Mouse (Mus musculus): ENCODE results near the gene Plcb4. TPM values are rescaled to one million over a fixed set of nuclear protein-coding genes. Genes with fewer than 3 reads are reported as not detected.

Plcb4 gene
- total RNA-seq, 2 experiments from 2014 or later, result 45.4 to 54.8 TPM

GRCm38 (mm10) chr2:135792907-135793306 lies 134.1 kb downstream of the Plcb4 start:
- intact Hi-C loops (cut with DNase I), result no loop called here
- DNase-seq (ENCODE audit: low spot score in 2 of 2), result no peak

DNA sequence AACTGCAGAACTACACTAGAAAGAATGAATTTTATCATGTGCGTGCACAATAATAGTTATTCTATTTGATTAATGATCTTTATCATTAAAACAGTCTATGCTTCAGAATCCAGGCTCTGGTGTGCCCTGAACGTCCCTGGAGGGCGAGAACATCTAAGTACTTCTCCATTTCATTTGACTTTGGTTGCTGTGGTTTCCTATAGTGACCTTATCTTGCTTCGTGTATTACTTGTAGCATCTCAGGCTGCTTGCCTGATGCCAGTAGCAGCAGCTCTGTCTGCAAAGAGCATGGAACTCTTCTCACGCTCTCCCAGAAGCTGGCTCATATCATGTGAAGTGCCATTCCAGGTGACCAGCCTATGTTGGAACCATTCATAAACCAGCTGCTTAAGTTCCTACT lies 137.9 kb downstream of the Plcb4 start:
- intact Hi-C loops (cut with DNase I), result no loop called here

GRCm38 (mm10) chr2:135797677-135798546 lies 139.1 kb downstream of the Plcb4 start:
- intact Hi-C loops (cut with DNase I), result no loop called here
- DNase-seq (ENCODE audit: low spot score in 2 of 2), result no peak

More for the DNA sequence above, 137.9 kb downstream of the Plcb4 start:
- no peak for DNase-seq (ENCODE audit: low spot score in 2 of 2)

DNA sequence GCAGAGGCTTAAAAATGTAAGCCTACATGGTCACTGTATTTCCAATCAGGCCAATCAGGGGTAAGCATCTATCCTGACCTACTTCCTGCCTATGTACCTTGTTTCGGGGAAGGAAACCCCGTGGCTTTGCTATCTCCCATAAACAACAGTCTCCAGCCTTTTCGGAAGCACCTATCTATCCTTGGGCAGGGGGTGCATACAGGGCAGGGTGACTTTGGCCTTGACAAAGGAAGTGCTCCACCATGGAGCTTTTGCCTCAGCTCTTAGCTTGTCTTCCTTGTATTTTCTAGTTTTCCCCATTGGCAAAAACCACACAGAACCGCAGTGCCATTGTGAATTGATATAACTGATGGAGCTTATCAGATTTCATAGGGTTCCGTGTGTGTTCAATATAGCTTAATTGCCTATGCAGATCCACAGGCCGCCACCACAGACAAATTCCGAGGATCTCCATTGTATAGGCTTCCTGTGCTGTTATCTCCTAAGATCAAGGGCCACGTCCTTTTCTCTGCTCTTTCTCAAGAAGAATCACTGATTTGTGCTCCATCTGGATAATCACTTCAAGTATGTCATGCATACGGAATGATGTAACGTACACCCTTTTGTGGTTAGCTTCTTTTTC lies 140.4 kb downstream of the Plcb4 start:
- intact Hi-C loops (cut with DNase I), result no loop called here
- DNase-seq (ENCODE audit: low spot score in 2 of 2), result no peak

DNA sequence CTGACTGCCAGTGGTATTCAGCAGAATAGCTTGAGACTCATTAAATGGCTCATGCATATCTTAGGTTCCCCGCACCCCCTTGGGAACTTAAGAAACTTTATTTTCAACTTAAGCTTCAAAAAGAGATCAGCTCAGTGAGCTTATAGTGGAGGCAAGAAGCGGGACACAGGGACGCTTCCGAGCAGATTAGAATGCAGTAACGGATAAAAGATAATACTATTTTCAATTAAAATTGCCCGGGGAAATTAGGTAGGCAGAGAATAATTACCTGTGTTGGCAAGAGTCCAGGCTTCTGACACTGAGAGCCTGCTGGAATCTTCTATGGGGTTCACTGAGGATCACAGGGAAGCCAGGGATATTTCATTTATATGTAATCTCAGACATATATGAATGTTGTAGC lies 141.6 kb downstream of the Plcb4 start:
- intact Hi-C loops (cut with DNase I), result no loop called here
- DNase-seq (ENCODE audit: low spot score in 2 of 2), result no peak

DNA sequence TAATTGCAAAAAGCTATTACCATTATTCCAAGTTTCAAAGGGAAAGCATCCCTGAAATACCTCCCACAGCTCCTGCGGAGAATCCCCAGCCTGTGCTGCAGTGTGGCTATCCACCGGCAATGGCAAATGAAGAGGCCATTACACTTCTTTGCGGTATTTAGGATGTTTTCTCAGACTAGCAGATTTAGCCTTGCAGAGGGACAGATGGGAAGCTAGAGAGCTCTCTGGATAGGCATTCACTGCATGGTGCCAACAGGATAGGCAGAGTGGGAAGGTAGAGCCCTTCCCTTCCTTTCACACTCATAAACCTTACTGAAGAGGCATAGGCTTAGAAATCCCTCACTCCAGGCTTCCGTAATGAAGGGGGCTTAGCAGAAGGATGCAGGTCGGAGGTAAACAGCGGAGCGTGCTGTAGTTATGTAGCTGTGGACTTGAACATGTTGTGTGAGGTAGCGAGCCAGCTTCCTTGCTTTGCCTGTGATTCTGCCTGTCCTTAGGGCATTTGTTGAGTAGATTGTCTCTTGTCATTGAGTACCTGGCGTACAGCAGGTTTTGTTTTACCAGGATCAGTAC lies 144.2 kb downstream of the Plcb4 start:
- intact Hi-C loops (cut with DNase I), result no loop called here
- no peak for DNase-seq (ENCODE audit: low spot score in 2 of 2)

DNA sequence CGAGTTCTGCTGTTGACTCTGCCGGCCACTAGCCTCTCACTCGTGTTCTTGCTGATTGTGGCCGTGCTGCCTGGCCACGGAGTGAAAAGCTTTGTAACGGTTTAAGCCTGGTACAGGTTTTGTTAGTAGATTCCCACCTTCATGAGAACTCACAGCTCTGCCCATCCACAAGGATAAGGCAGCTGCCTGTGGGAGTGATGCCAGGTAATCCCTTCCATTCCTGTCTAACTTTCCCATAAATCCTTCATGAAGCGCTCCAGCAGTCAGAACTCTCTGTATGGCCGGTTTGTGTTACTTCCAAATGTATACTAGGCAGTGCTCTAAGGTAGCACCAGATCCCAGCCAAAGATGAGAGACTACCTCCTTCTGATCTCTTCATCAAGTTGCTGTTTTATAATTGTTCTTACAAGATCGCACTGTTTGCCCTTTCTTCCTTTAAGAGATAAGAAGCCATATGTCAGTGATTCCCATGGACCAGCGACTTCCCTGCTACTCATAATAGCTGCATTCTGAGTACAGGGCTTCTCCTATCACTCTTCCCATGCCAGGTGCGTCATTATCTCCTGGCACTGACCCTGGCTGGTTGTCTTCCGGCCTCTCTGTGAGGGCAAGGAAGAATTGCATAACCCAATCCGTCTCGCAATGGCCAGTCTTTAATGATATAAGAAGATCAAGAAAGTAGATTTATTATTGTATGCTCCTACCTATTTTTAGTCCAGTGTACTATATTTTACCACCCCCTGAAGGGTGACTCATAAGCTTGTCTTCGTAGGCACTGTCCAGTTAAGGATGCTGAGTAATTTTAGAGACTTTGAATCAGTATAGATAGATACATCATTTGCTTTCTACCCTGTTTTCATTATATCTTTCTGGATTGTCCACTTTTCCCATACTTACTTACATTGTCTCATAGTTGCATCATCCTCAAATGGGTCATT lies 147.2 kb downstream of the Plcb4 start:
- intact Hi-C loops (cut with DNase I), result no loop called here
- DNase-seq (ENCODE audit: low spot score in 2 of 2), result no peak

DNA sequence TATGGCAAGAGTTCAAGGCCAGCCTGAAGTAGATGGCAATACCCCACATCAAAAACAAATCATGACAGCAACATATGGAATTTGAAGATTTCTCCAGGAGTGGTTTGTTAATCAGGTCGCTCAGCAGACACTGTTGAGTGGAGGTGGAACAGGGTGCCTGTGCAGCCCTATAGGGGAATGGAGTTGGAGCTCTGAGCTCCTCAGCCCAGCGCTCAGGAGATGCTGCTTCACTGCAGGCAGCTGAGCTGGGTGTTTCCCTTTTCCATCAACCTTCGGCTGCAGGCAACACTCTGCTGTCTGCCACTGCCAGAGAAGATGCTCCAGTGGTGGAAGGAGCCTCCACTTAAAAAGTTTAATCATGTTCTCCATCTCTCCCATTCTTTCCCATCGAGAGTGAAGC lies 149.5 kb downstream of the Plcb4 start:
- DNase-seq (ENCODE audit: low spot score in 2 of 2), result no peak
- intact Hi-C loops (cut with DNase I), result no loop called here

DNA sequence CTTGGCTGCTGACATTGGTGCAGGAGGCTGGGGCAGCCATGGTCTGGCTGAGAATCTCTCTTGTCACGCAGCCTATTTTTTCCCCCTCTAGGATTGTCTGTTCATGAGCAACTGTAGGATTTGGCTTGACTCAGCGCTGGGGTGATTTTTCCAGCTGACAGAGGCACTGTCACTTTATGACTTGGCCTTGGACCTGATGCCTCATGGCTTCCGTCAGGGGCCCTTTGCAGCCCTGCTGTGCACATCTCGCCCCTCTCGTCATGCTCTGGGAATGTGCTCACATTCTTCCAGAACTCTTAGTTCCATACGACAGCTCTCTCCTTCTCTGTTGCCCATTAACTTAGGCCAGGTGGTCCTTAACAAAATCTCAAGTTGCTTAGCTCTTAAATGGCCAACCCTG lies 152.0 kb downstream of the Plcb4 start:
- intact Hi-C loops (cut with DNase I), result no loop called here
- no peak for DNase-seq (ENCODE audit: low spot score in 2 of 2)

DNA sequence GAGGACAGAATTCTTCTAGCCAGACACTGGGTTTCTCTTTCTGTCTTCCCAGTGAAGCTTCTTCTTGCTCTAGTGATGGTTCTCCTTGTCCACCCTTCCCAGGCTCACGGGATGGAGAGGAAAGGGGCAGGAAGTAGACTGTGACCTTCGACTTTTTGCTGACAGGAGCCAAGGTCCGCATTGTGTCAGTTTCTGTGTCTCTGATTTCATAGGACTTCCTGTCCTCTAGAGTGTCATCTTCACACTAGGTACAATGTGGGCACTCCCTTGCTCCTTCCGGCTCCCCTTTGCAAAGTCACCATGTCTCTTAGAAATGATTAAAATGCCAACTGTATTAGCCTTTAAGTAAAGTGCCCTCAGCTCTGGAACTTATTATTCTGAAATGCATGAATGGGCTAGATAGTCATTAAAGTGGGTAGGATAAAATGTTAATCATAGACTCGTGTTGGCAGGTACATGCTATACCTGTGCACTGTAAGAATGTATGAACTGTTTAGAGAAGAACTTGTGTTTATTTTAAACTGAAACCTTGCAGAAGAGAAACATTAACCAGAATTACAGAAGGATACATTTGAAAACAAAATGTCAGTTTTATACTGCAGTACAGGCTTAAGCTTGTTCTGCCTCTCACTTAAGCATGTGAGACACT lies 152.8 kb downstream of the Plcb4 start:
- intact Hi-C loops (cut with DNase I), result no loop called here
- DNase-seq (ENCODE audit: low spot score in 2 of 2), result no peak

- no peak for DNase-seq (ENCODE audit: low spot score in 2 of 2)
- intact Hi-C loops (cut with DNase I), result no loop called here
Observed at GRCm38 (mm10) chr2:135812701-135813246, 154.0 kb downstream of the Plcb4 start.

DNA sequence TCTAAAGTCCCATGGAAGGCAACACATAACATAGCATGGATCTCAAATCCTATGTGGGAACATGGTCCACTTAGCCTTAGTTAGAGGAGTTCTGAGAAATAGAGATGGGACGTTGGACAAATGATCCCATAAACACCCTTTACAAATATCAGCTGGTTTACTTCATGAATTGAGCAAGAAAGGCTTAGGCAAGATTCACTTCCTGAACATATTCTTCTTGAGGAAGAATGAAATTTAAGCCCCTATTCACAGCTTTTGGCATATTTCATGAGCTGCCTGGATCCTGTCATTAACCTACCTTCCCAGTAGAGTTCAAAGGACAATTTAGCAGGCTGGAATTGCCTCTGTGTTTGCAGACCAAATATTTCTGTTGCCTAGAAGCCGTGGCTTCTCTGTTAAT lies 161.9 kb downstream of the Plcb4 start:
- DNase-seq (ENCODE audit: low spot score in 2 of 2), result no peak
- intact Hi-C loops (cut with DNase I), result no loop called here

GRCm38 (mm10) chr2:135823690-135824089 lies 164.9 kb downstream of the Plcb4 start:
- DNase-seq (ENCODE audit: low spot score in 2 of 2), result no peak
- intact Hi-C loops (cut with DNase I), result no loop called here

GRCm38 (mm10) chr2:135824757-135825156 lies 165.9 kb downstream of the Plcb4 start:
- DNase-seq (ENCODE audit: low spot score in 2 of 2), result no peak

GRCm38 (mm10) chr2:135825645-135826044 lies 166.8 kb downstream of the Plcb4 start:
- no peak for DNase-seq (ENCODE audit: low spot score in 2 of 2)
- intact Hi-C loops (cut with DNase I), result no loop called here

More at GRCm38 (mm10) chr2:135824757-135825156, 165.9 kb downstream of the Plcb4 start:
- intact Hi-C loops (cut with DNase I), result no loop called here

DNA sequence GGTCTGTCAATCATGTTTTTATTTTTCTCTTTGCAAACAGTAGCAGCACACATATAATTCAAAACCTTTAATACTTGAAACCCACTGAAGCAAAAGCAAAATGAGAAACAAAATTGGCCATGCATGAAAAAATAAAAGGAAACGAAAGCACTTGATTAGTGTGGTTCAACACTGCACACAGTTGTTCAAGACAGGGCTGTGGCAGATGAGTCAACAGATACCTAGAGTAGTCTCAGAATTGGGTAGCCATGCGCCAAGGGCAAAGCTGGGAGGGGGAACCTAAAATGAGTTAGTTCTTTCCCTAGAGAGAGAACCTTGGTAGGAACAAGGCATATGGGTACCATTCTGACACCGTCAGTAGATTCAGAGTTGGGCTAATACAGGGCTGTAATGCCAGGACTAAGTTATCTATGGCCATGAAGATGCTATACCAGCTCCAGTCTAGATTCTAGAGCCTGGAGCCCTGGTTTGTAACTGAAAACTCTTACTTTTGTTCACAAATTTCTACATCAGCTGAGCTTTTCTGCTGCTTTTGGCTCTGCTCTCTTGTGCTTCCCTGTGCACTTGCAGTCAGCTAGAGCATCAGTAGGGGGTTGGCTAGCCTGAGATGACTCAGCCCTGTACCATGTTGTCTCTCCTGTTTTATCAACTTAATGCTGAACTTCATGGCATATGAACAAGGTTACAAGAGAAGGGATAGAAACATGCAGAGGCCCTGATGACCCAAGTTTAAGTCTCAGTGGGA lies 168.0 kb downstream of the Plcb4 start:
- intact Hi-C loops (cut with DNase I), result no loop called here
- DNase-seq (ENCODE audit: low spot score in 2 of 2), result no peak

GRCm38 (mm10) chr2:135828446-135828845 lies 169.6 kb downstream of the Plcb4 start:
- DNase-seq (ENCODE audit: low spot score in 2 of 2), result no peak
- intact Hi-C loops (cut with DNase I), result no loop called here

DNA sequence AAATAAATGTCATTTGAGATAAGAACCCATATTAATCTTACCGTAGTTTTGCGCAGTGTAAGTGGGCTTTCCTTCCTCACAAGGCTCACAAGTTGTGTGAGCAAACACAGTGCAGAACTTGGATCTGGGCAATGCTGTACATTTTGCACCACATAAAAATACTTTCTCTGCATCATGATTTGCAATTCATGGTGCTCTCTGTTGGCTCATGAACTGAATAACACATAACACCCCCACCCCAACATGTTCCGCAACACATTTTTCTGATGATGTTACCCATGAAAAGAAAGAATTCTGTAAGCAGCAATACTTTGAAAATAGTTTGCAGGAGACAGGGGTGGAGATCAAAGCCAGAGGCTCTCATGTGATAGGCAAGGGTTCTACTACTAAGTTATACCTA lies 174.9 kb downstream of the Plcb4 start:
- peak in 1 of 2 experiments; percentile 33 for DNase-seq (ENCODE audit: low spot score in 2 of 2)
- intact Hi-C loops (cut with DNase I), result no loop called here

Measured in left cerebral cortex, postnatal 14 days (tissue).